12 mouse cellular contexts compared by ENCODE assay signal in genomic region chr14:30879794-30880193, GRCm38 (mm10). TPM values are rescaled to one million over a fixed set of nuclear protein-coding genes. Genes with fewer than 3 reads are reported as not detected.
DNase-seq lines count a peak whose midpoint lies in the region; ATAC-seq and TF ChIP-seq lines count a peak whose summit lies in the region.
"Had no signal": no experiment of that assay in that cellular context is flagged by ENCODE, and none has a peak within 500 bp of the region (broad histone marks: within the 10 kb centered on the region; RNA-seq: fewer than 3 reads in every experiment).

No protein-coding gene starts in this region.

- WGBS in heart, embryonic 14.5 days, result 56% methylated on average over 9 of the region's 9 CpGs
- 43% methylated on average over 9 of the region's 9 CpGs for WGBS in embryonic facial prominence, embryonic 12.5 days
- 57% methylated on average over 9 of the region's 9 CpGs for WGBS in limb, embryonic 12.5 days

- TF ChIP-seq EP300 in ES-Bruce4 (IDR thresholded peaks at IDR 0.05; ENCODE audit: insufficient read depth, low read depth, low read length), result 0 out of 2 replicates have a peak, but pooled peaks have one; percentile 12

- H3K4me3 ChIP-seq in heart, embryonic 14.5 days (ENCODE audit: control insufficient read depth in 1 of 2, insufficient read depth in 1 of 2, low read depth in 1 of 2, low read length in 2 of 2), result no peak overlapping the region
- H3K4me3 ChIP-seq in ES-Bruce4 (ENCODE audit: low read depth, low read length), result no peak overlapping the region
- H3K4me3 ChIP-seq in embryonic facial prominence, embryonic 12.5 days, result no peak overlapping the region
- H3K4me3 ChIP-seq in limb, embryonic 12.5 days (replicated peaks), result no peak overlapping the region
- H3K4me3 ChIP-seq: hindbrain, embryonic 13.5 days had no signal

- peak overlapping the region; percentile 8 to 72 for H3K27ac ChIP-seq in heart, embryonic 14.5 days (replicated peaks in 1 of 2; ENCODE audit: control insufficient read depth in 1 of 2, insufficient read depth in 1 of 2, low read depth in 2 of 2, low read length in 2 of 2)
- no peak overlapping the region for H3K27ac ChIP-seq in ES-Bruce4 (ENCODE audit: insufficient read depth, low read length)
- H3K27ac ChIP-seq in embryonic facial prominence, embryonic 12.5 days, result peak overlapping the region; percentile 26; the same call in 1 of the 2 replicates
- H3K27ac ChIP-seq in limb, embryonic 12.5 days, result 0 out of 2 replicates have a peak overlapping the region, but pooled peaks have one; percentile 32
- H3K27ac ChIP-seq: hindbrain, embryonic 13.5 days had no signal

- H3K27me3 ChIP-seq in heart, embryonic 14.5 days (ENCODE audit: control insufficient read depth, insufficient read depth, low read length), result no peaks in the 10 kb centered on the region
- no peaks in the 10 kb centered on the region for H3K27me3 ChIP-seq in ES-Bruce4 (ENCODE audit: control insufficient read depth, insufficient read depth, low read length, poor library complexity, severe bottlenecking)
- no peaks in the 10 kb centered on the region for H3K27me3 ChIP-seq in embryonic facial prominence, embryonic 12.5 days
- no peaks in the 10 kb centered on the region for H3K27me3 ChIP-seq in limb, embryonic 12.5 days
- H3K27me3 ChIP-seq: hindbrain, embryonic 13.5 days had no signal

- no peak overlapping the region for H3K4me2 ChIP-seq in heart, embryonic 14.5 days (ENCODE audit: low read length)
- no peak overlapping the region for H3K4me2 ChIP-seq in embryonic facial prominence, embryonic 12.5 days (replicated peaks)
- H3K4me2 ChIP-seq in limb, embryonic 12.5 days, result no peak overlapping the region
- H3K4me2 ChIP-seq: hindbrain, embryonic 13.5 days had no signal

- H3K4me1 ChIP-seq in heart, embryonic 14.5 days (ENCODE audit: control insufficient read depth in 2 of 2, insufficient read depth in 2 of 2, low read length in 2 of 2), result peaks cover 6 to 15% of the 10 kb centered on the region in 2 experiments; a peak in 3 of 4 replicates
- peaks cover 2% of the 10 kb centered on the region for H3K4me1 ChIP-seq in ES-Bruce4 (ENCODE audit: control insufficient read depth, insufficient read depth, low read length)
- H3K4me1 ChIP-seq in embryonic facial prominence, embryonic 12.5 days, result peaks cover 11% of the 10 kb centered on the region
- H3K4me1 ChIP-seq in limb, embryonic 12.5 days (replicated peaks), result 0 out of 2 replicates have a peak, but pooled peaks cover 4% of the 10 kb centered on the region

- no peak for ATAC-seq in heart, embryonic 14.5 days (ENCODE audit: insufficient number of reproducible peaks, insufficient read depth, low FRiP score, low read depth)
- peak; percentile 57; the same call in 1 of the 2 replicates for ATAC-seq in embryonic facial prominence, embryonic 12.5 days (ENCODE audit: insufficient number of reproducible peaks, insufficient read depth, low FRiP score, low TSS enrichment)
- ATAC-seq in limb, embryonic 12.5 days (ENCODE audit: insufficient number of reproducible peaks, insufficient read depth, low FRiP score, low TSS enrichment, low read depth), result no peak

- 0 out of 2 replicates have a peak overlapping the region, but pooled peaks have one; percentile 16 for H3K9ac ChIP-seq in heart, embryonic 14.5 days (ENCODE audit: low read length)
- H3K9ac ChIP-seq in ES-Bruce4 (ENCODE audit: low read depth, poor library complexity, severe bottlenecking), result no peak overlapping the region
- H3K9ac ChIP-seq in embryonic facial prominence, embryonic 12.5 days, result no peak overlapping the region
- H3K9ac ChIP-seq in limb, embryonic 12.5 days (replicated peaks), result no peak overlapping the region
- H3K9ac ChIP-seq: hindbrain, embryonic 13.5 days had no signal

- H3K9me3 ChIP-seq in heart, embryonic 14.5 days (ENCODE audit: control insufficient read depth, low read length), result no peaks in the 10 kb centered on the region
- H3K9me3 ChIP-seq in ES-Bruce4 (replicated peaks; ENCODE audit: control insufficient read depth, insufficient read depth, low read length, poor library complexity, severe bottlenecking), result no peaks in the 10 kb centered on the region
- H3K9me3 ChIP-seq in embryonic facial prominence, embryonic 12.5 days, result no peaks in the 10 kb centered on the region
- no peaks in the 10 kb centered on the region for H3K9me3 ChIP-seq in limb, embryonic 12.5 days
- H3K9me3 ChIP-seq: hindbrain, embryonic 13.5 days had no signal

- H3K36me3 ChIP-seq in heart, embryonic 14.5 days (ENCODE audit: control insufficient read depth, insufficient read depth, low read length), result peaks cover 10% of the 10 kb centered on the region; the same call in 1 of the 2 replicates
- H3K36me3 ChIP-seq in ES-Bruce4 (ENCODE audit: control insufficient read depth, insufficient read depth, low read length, poor library complexity, severe bottlenecking), result no peaks in the 10 kb centered on the region
- H3K36me3 ChIP-seq in embryonic facial prominence, embryonic 12.5 days, result peaks cover 18% of the 10 kb centered on the region
- peaks cover 23% of the 10 kb centered on the region for H3K36me3 ChIP-seq in limb, embryonic 12.5 days

- TF ChIP-seq CTCF in ES-Bruce4 (IDR thresholded peaks at IDR 0.05; ENCODE audit: low read depth, low read length), result no peak

- intact Hi-C loops in heart, postnatal 36 days (cut with DNase I), result loop anchor here (5.0 kb wide), 3 partner anchors 52 to 287 kb away; partner anchors contain the start of gene Tmem110

- no peak for TF ChIP-seq POLR2A in ES-Bruce4 (IDR thresholded peaks at IDR 0.05; ENCODE audit: insufficient read depth, low read length)

- no peak for DNase-seq in heart, postnatal 36 days
- no peak for DNase-seq in right cerebral cortex, postnatal 14 days
- no peak for DNase-seq in spleen, postnatal 10 days (ENCODE audit: low spot score in 2 of 2)
- DNase-seq in layer of hippocampus, postnatal 10 days (ENCODE audit: low spot score in 2 of 2), result no peak
- DNase-seq: adrenal gland, adult 8-10 months; cerebellum, adult 9-11 months had no signal

RNA-seq across cellular contexts. Expression of gene Mustn1, which starts 0.8 kb away (rescaled TPM):
- polyA plus RNA-seq in heart, embryonic 14.5 days (2014; fragmentation: Nextera tagmentation; extraction: Ambion mirVana), result 3.3 and 4.3 TPM in 2 replicates
- total RNA-seq in heart, postnatal 36 days (2021), result 10 to 100 TPM; 12.7 to 16.5 TPM
- 0.49 TPM in 1 of 2 replicates, not detected in the other for polyA plus RNA-seq in ES-Bruce4 (2011; ENCODE audit: insufficient read depth, insufficient read length, low read depth, missing spikeins)
- 2.5 and 4.3 TPM in 2 replicates for polyA plus RNA-seq in embryonic facial prominence, embryonic 12.5 days (2016; fragmentation: Nextera tagmentation; extraction: Ambion mirVana)
- 5.9 and 6.8 TPM in 2 replicates for polyA plus RNA-seq in limb, embryonic 12.5 days (2016; fragmentation: Nextera tagmentation; extraction: Ambion mirVana)
- total RNA-seq in layer of hippocampus, postnatal 10 days (2021), result 1 to 10 TPM; 2.4 to 2.7 TPM

RNA-seq across cellular contexts. Expression of gene Itih4, which starts 6.5 kb away (rescaled TPM):
- 0.27 and 0.53 TPM in 2 replicates for polyA plus RNA-seq in heart, embryonic 14.5 days (2014; fragmentation: Nextera tagmentation; extraction: Ambion mirVana)
- 1 to 10 TPM; 5.5 to 7.4 TPM for total RNA-seq in heart, postnatal 36 days (2021)
- polyA plus RNA-seq in ES-Bruce4 (2011; ENCODE audit: insufficient read depth, insufficient read length, low read depth, missing spikeins), result 0.29 TPM in 1 of 2 replicates, not detected in the other
- polyA plus RNA-seq in embryonic facial prominence, embryonic 12.5 days (2016; fragmentation: Nextera tagmentation; extraction: Ambion mirVana), result not detected in 2 replicates
- polyA plus RNA-seq in limb, embryonic 12.5 days (2016; fragmentation: Nextera tagmentation; extraction: Ambion mirVana), result 0.10 TPM in 1 of 2 replicates, not detected in the other
- total RNA-seq in layer of hippocampus, postnatal 10 days (2021), result under 1 TPM in 1 of 2 experiments, not detected in 1; 0.37 TPM
- total RNA-seq: megakaryocyte-erythroid progenitor cell, adult 5-6 weeks had no signal
- polyA plus RNA-seq: hindbrain, embryonic 13.5 days had no signal

RNA-seq across cellular contexts. Expression of gene Itih3, which starts 43.8 kb away (rescaled TPM):
- 1.5 and 2.2 TPM in 2 replicates for polyA plus RNA-seq in heart, embryonic 14.5 days (2014; fragmentation: Nextera tagmentation; extraction: Ambion mirVana)
- 1 to 10 TPM in 1 of 2 experiments, under 1 TPM in 1; 0.73 to 1.2 TPM for total RNA-seq in heart, postnatal 36 days (2021)
- not detected in 2 replicates for polyA plus RNA-seq in ES-Bruce4 (2011; ENCODE audit: insufficient read depth, insufficient read length, low read depth, missing spikeins)
- polyA plus RNA-seq in embryonic facial prominence, embryonic 12.5 days (2016; fragmentation: Nextera tagmentation; extraction: Ambion mirVana), result 0.28 and 0.46 TPM in 2 replicates
- 0.09 TPM in 1 of 2 replicates, not detected in the other for polyA plus RNA-seq in limb, embryonic 12.5 days (2016; fragmentation: Nextera tagmentation; extraction: Ambion mirVana)
- 1 to 10 TPM; 8.8 to 8.9 TPM for total RNA-seq in layer of hippocampus, postnatal 10 days (2021)
- total RNA-seq: megakaryocyte-erythroid progenitor cell, adult 5-6 weeks had no signal

RNA-seq across cellular contexts. Expression of gene Tmem110, which starts 54.4 kb away (rescaled TPM):
- 15.4 and 16.3 TPM in 2 replicates for polyA plus RNA-seq in heart, embryonic 14.5 days (2014; fragmentation: Nextera tagmentation; extraction: Ambion mirVana)
- total RNA-seq in heart, postnatal 36 days (2021), result 1 to 10 TPM; 7.6 to 9.6 TPM
- 18.1 and 18.6 TPM in 2 replicates for polyA plus RNA-seq in ES-Bruce4 (2011; ENCODE audit: insufficient read depth, insufficient read length, low read depth, missing spikeins)
- polyA plus RNA-seq in embryonic facial prominence, embryonic 12.5 days (2016; fragmentation: Nextera tagmentation; extraction: Ambion mirVana), result 39.2 and 41.4 TPM in 2 replicates
- 38.8 and 41.5 TPM in 2 replicates for polyA plus RNA-seq in limb, embryonic 12.5 days (2016; fragmentation: Nextera tagmentation; extraction: Ambion mirVana)
- 10 to 100 TPM; 18.2 to 31.3 TPM for total RNA-seq in layer of hippocampus, postnatal 10 days (2021)
